Mouse (Mus musculus): ENCODE results near the gene Fads2. TPM values are rescaled to one million over a fixed set of nuclear protein-coding genes. Genes with fewer than 3 reads are reported as not detected.

Gene Fads2
- 7.3 TPM for polyA plus RNA-seq (2015; fragmentation: Illumina TruSeq; extraction: RNeasy Lipid Tissue Mini Kit (QIAGEN cat#74804); ENCODE audit: insufficient read depth, low replicate concordance)

GRCm38 (mm10) chr19:10101341-10102053 lies at the start of gene Fads2:
TSS of gene Fads2 (minus strand) at chr19:10101746.

GRCm38 (mm10) chr19:10041388-10042148 lies 60.0 kb downstream of the Fads2 start, which contains the start of gene Fads3:
TSS of gene Fads3 (plus strand) at chr19:10041569.

Other genes starting within 250 kb of the Fads2 start
- 43.2 TPM for gene Incenp, start 202.2 kb downstream of the Fads2 start, polyA plus RNA-seq (2015; fragmentation: Illumina TruSeq; extraction: RNeasy Lipid Tissue Mini Kit (QIAGEN cat#74804); ENCODE audit: insufficient read depth, low replicate concordance)
- 3,084 TPM for gene Fth1, start 121.1 kb downstream of the Fads2 start, polyA plus RNA-seq (2015; fragmentation: Illumina TruSeq; extraction: RNeasy Lipid Tissue Mini Kit (QIAGEN cat#74804); ENCODE audit: insufficient read depth, low replicate concordance)
- 0.22 TPM for gene Best1, start 100.1 kb downstream of the Fads2 start, polyA plus RNA-seq (2015; fragmentation: Illumina TruSeq; extraction: RNeasy Lipid Tissue Mini Kit (QIAGEN cat#74804); ENCODE audit: insufficient read depth, low replicate concordance)
- gene Rab3il1, start 100.1 kb downstream of the Fads2 start, polyA plus RNA-seq (2015; fragmentation: Illumina TruSeq; extraction: RNeasy Lipid Tissue Mini Kit (QIAGEN cat#74804); ENCODE audit: insufficient read depth, low replicate concordance) = 16.4 TPM
- gene Fads3, start 60.2 kb downstream of the Fads2 start, polyA plus RNA-seq (2015; fragmentation: Illumina TruSeq; extraction: RNeasy Lipid Tissue Mini Kit (QIAGEN cat#74804); ENCODE audit: insufficient read depth, low replicate concordance) = 6.7 TPM
- gene Fads1, start 81.1 kb upstream of the Fads2 start, polyA plus RNA-seq (2015; fragmentation: Illumina TruSeq; extraction: RNeasy Lipid Tissue Mini Kit (QIAGEN cat#74804); ENCODE audit: insufficient read depth, low replicate concordance) = 22.3 TPM
- gene Tmem258, start 102.3 kb upstream of the Fads2 start, polyA plus RNA-seq (2015; fragmentation: Illumina TruSeq; extraction: RNeasy Lipid Tissue Mini Kit (QIAGEN cat#74804); ENCODE audit: insufficient read depth, low replicate concordance) = 128 TPM
- gene Fen1, start 102.4 kb upstream of the Fads2 start, polyA plus RNA-seq (2015; fragmentation: Illumina TruSeq; extraction: RNeasy Lipid Tissue Mini Kit (QIAGEN cat#74804); ENCODE audit: insufficient read depth, low replicate concordance) = 20.8 TPM
- 0.57 TPM for gene Myrf, start 139.0 kb upstream of the Fads2 start, polyA plus RNA-seq (2015; fragmentation: Illumina TruSeq; extraction: RNeasy Lipid Tissue Mini Kit (QIAGEN cat#74804); ENCODE audit: insufficient read depth, low replicate concordance)
- 0.41 TPM for gene Dagla, start 203.1 kb upstream of the Fads2 start, polyA plus RNA-seq (2015; fragmentation: Illumina TruSeq; extraction: RNeasy Lipid Tissue Mini Kit (QIAGEN cat#74804); ENCODE audit: insufficient read depth, low replicate concordance)